Mouse (Mus musculus) CH12.LX (cell line): ENCODE measurements around the gene Nup210l.

Experiments used
- BHLHE40 ChIP-seq: IDR thresholded peaks from 2 replicates; pipeline ENCODE4 v1.6.1; 2011; ENCODE audit warnings: mild to moderate bottlenecking, low read depth, low read length, improper control_type of control experiment
- CTCF ChIP-seq, 2 experiments: IDR thresholded peaks in 1 of 2; conservative IDR thresholded peaks in 1 of 2; 2 replicates each; pipeline ENCODE4 v1.5.1; 2011 to 2012; ENCODE audit warnings: low read depth in 2 of 2, low read length in 2 of 2, improper control_type of control experiment in 1 of 2, inconsistent platforms in 1 of 2, mild to moderate bottlenecking in 1 of 2, moderate library complexity in 1 of 2
- EP300 ChIP-seq: IDR thresholded peaks from 2 replicates; pipeline ENCODE4 v1.6.1; 2011; ENCODE audit warnings: low read length, improper control_type of control experiment
- HCFC1 ChIP-seq: IDR thresholded peaks from 2 replicates; pipeline ENCODE4 v1.6.1; 2012; ENCODE audit warnings: low read depth, mild to moderate bottlenecking, inconsistent platforms, low read length, improper control_type of control experiment
- JUN ChIP-seq: IDR thresholded peaks from 2 replicates; pipeline ENCODE4 v1.6.1; 2011; ENCODE audit warnings: low read depth, mild to moderate bottlenecking, low read length, improper control_type of control experiment, moderate library complexity; ENCODE audit not compliant: insufficient read depth
- MYC ChIP-seq: IDR thresholded peaks from 2 replicates; pipeline ENCODE4 v1.6.1; 2011; ENCODE audit warnings: low read depth, mild to moderate bottlenecking, improper control_type of control experiment, low read length
- POLR2A ChIP-seq: IDR thresholded peaks from 2 replicates; pipeline ENCODE4 v1.6.1; 2011; ENCODE audit warnings: low read depth, mild to moderate bottlenecking, improper control_type of control experiment, low read length
- SMC3 ChIP-seq: IDR thresholded peaks from 2 replicates; pipeline ENCODE4 v1.6.1; 2011; ENCODE audit warnings: low read depth, low read length, improper control_type of control experiment
- ZNF384 ChIP-seq: IDR thresholded peaks from 2 replicates; pipeline ENCODE4 v1.6.1; 2012; ENCODE audit warnings: low read depth, low read length, improper control_type of control experiment, inconsistent platforms

GRCm38 (mm10) chr3:90132745-90133144 lies 28.8 kb downstream of the Nup210l start:
- no peak for TF ChIP-seq CTCF (conservative IDR thresholded peaks at IDR 0.05 in 1 of 2, IDR thresholded peaks at IDR 0.05 in 1 of 2; ENCODE audit: low read depth in 2 of 2, low read length in 2 of 2)
- TF ChIP-seq ZNF384, result no peak
- no peak for TF ChIP-seq POLR2A
- TF ChIP-seq EP300, result no peak
- TF ChIP-seq HCFC1, result no peak
- TF ChIP-seq MYC, result no peak
- no peak for TF ChIP-seq SMC3
- TF ChIP-seq BHLHE40, result no peak
- no peak for TF ChIP-seq JUN
